Mouse (Mus musculus): Measurements from ENCODE around the gene Sec24a. TPM values are rescaled to one million over a fixed set of nuclear protein-coding genes. Genes with fewer than 3 reads are reported as not detected.
"Not testable (repeated sequence)": the region's sequence is repeated elsewhere in the genome, so short reads cannot be mapped to it uniquely, and the experiment has no call there.

Sec24a gene
- polyA plus RNA-seq, 1 experiment from 2014 or later, result 12.7 TPM

DNA sequence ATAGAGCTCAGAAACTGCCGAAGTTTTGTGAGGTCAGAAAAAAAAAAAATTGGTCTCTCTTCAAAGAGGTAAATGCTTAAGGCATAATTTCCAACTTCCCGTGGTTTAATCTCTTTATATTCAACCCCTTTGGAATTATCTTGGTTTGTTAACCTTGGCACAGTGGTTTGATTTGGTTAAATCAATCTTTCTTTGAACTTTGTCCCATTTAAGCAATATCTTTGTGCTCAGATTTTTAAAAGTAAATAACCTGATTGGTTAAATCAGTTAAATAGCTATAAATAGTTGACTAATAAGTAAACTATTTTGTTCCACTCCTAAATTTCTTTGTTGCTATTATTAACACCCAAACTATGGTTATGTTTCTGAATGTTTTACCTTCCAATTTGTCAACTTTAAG, 4.2 kb downstream of the Sec24a start:
- Histone ChIP-seq H3K4me1 (replicated peaks) (peaks cover 19% of the 10 kb centered on the region), H3K27me3 (0 out of 2 replicates have a peak, but pooled peaks cover 4% of the 10 kb centered on the region), H3K9me3 (no peaks in the 10 kb centered on the region), H3K27ac (no peak overlapping the region), H3K36me3 (no peaks in the 10 kb centered on the region), H3K4me2 (no peak overlapping the region), H3K4me3 (replicated peaks) (no peak overlapping the region), H3K9ac (replicated peaks) (no peak overlapping the region)
- no peak for ATAC-seq (ENCODE audit: insufficient number of reproducible peaks, insufficient read depth, low FRiP score, low TSS enrichment, low read depth)
- 93% methylated on average over 2 of the region's 2 CpGs for WGBS

- H3K9ac ChIP-seq (replicated peaks); H3K27me3 ChIP-seq; H3K9me3 ChIP-seq; H3K27ac ChIP-seq; H3K4me2 ChIP-seq; H3K36me3 ChIP-seq; H3K4me3 ChIP-seq (replicated peaks); ATAC-seq (ENCODE audit: insufficient number of reproducible peaks, insufficient read depth, low FRiP score, low TSS enrichment, low read depth): not testable (repeated sequence)
- H3K4me1 ChIP-seq (replicated peaks), result peaks cover 23% of the 10 kb centered on the region
- 81% methylated on average over 5 of the region's 5 CpGs for WGBS
Observed at GRCm38 (mm10) chr11:51758207-51758606, 5.2 kb downstream of the Sec24a start.

DNA sequence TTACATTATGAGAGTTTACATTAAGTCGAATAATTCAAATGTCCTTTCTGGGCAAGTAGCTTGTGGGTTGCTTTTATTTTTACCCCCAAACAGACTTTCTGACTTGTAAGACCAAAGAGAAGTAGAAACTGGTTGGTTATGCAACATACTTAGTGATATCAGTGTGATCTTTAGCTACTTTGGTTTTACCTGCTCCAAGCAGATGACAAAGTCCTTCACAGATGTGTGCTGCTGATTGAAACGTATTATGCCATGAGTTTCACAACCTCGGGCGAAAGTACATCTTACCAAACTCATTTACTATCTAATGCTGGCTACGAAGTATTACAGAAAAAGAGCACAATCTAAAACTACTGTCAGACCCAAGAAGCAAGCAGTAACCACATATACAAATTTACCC, 5.8 kb downstream of the Sec24a start:
- Histone ChIP-seq H3K4me1 (replicated peaks) (peaks cover 23% of the 10 kb centered on the region), H3K27me3 (0 out of 2 replicates have a peak, but pooled peaks cover 4% of the 10 kb centered on the region), H3K9me3 (no peaks in the 10 kb centered on the region), H3K9ac (replicated peaks) (no peak overlapping the region), H3K36me3 (peaks cover 6% of the 10 kb centered on the region; the same call in 1 of the 2 replicates), H3K27ac (no peak overlapping the region), H3K4me3 (replicated peaks) (no peak overlapping the region), H3K4me2 (no peak overlapping the region)
- WGBS, result 90% methylated on average over 5 of the region's 5 CpGs
- no peak for ATAC-seq (ENCODE audit: insufficient number of reproducible peaks, insufficient read depth, low FRiP score, low TSS enrichment, low read depth)

DNA sequence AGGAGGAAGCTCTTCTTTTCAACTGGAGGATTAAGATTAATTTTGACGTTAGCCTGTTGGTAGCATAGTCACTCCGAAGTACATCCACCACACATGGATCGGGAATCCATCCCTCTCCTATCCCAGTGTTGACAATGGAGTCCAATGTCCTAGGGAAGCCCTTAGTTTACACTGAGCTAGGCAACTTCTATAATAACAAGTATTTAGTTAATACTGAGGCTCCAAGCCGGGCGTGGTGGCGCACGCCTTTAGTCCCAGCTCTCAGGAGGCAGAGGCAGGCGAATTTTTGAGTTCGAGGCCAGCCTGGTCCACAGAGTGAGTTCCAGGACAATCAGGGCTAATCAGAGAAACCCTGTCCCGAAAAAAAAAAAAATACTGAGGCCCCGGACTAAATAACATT, 6.4 kb downstream of the Sec24a start:
- ATAC-seq (ENCODE audit: insufficient number of reproducible peaks, insufficient read depth, low FRiP score, low TSS enrichment, low read depth), result no peak

GRCm38 (mm10) chr11:51756352-51756771, 7.1 kb downstream of the Sec24a start:
- H3K36me3 ChIP-seq, result peaks cover 6% of the 10 kb centered on the region; the same call in 1 of the 2 replicates
- H3K4me2 ChIP-seq, result peak overlapping the region; percentile 88
- H3K27ac ChIP-seq, result peak overlapping the region; percentile 50
- peaks cover 23% of the 10 kb centered on the region for H3K4me1 ChIP-seq (replicated peaks)
- no peaks in the 10 kb centered on the region for H3K9me3 ChIP-seq
- H3K4me3 ChIP-seq (replicated peaks), result peak overlapping the region; percentile 95
- peak; percentile 89 for ATAC-seq (ENCODE audit: insufficient number of reproducible peaks, insufficient read depth, low FRiP score, low TSS enrichment, low read depth)
- H3K9ac ChIP-seq (replicated peaks), result peak overlapping the region; percentile 87
- 0 out of 2 replicates have a peak, but pooled peaks cover 4% of the 10 kb centered on the region for H3K27me3 ChIP-seq
- WGBS, result under 1% methylated on average over 39 of the region's 41 CpGs

More for the DNA sequence above, 6.4 kb downstream of the Sec24a start:
- H3K27me3 ChIP-seq, result 0 out of 2 replicates have a peak, but pooled peaks cover 4% of the 10 kb centered on the region
- peak overlapping the region; percentile 95 for H3K4me3 ChIP-seq (replicated peaks)
- peak overlapping the region; percentile 87 for H3K9ac ChIP-seq (replicated peaks)
- H3K4me2 ChIP-seq, result peak overlapping the region; percentile 88
- peaks cover 23% of the 10 kb centered on the region for H3K4me1 ChIP-seq (replicated peaks)
- no peak overlapping the region; the same call in 1 of the 2 replicates for H3K27ac ChIP-seq
- 78% methylated on average over 11 of the region's 11 CpGs for WGBS
- peaks cover 6% of the 10 kb centered on the region; the same call in 1 of the 2 replicates for H3K36me3 ChIP-seq
- H3K9me3 ChIP-seq, result no peaks in the 10 kb centered on the region

DNA sequence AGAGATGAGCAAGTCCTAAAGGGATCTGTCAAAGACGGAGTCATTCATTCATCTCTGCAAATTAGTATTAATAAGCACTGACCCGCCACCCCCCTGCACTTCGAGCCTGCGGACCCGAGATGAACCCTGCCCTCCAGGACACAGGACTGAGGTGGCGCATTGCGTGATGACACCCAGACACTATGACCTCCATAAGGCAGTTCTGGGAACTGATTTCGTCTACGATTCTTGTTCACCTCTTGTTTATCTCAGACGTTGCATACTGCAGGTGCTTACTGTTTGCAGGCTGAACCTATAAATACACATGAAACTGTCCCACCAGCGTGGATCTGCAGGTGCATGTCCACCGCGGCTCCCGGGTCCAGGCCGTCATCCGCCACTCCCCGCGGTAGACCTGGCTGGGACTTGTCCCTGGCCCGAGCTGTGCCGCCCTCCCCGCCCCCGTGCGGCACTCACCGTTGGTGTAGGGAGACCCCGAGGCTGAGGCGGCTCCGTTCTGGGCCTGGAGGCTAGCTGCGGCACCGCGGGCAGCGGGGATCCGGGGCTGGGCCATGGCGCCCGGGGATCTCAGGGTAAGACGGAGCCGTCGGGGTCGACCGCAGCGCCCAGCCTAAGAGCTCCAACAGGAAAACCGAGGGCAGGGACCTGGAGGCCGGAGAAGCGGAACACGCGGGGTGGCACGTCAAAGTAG, 7.7 kb downstream of the Sec24a start:
- H3K4me3 ChIP-seq (replicated peaks), result peak overlapping the region; percentile 95
- under 1% methylated on average over 46 of the region's 46 CpGs for WGBS
- 0 out of 2 replicates have a peak, but pooled peaks cover 4% of the 10 kb centered on the region for H3K27me3 ChIP-seq
- H3K36me3 ChIP-seq, result peaks cover 6% of the 10 kb centered on the region; the same call in 1 of the 2 replicates
- peak overlapping the region; percentile 88 for H3K4me2 ChIP-seq
- H3K9me3 ChIP-seq, result no peaks in the 10 kb centered on the region
- H3K4me1 ChIP-seq (replicated peaks), result peaks cover 23% of the 10 kb centered on the region
- peak overlapping the region; percentile 50 for H3K27ac ChIP-seq
- H3K9ac ChIP-seq (replicated peaks), result peak overlapping the region; percentile 87
- ATAC-seq (ENCODE audit: insufficient number of reproducible peaks, insufficient read depth, low FRiP score, low TSS enrichment, low read depth), result peak; percentile 80

GRCm38 (mm10) chr11:51751623-51752225, 11.7 kb downstream of the Sec24a start:
- 81% methylated on average over 6 of the region's 6 CpGs for WGBS
- H3K9me3 ChIP-seq; H3K4me3 ChIP-seq (replicated peaks); ATAC-seq (ENCODE audit: insufficient number of reproducible peaks, insufficient read depth, low FRiP score, low TSS enrichment, low read depth); H3K4me2 ChIP-seq; H3K9ac ChIP-seq (replicated peaks); H3K27me3 ChIP-seq; H3K27ac ChIP-seq: not testable (repeated sequence)
- Histone ChIP-seq H3K36me3 (peaks cover 13% of the 10 kb centered on the region), H3K4me1 (replicated peaks) (peaks cover 19% of the 10 kb centered on the region)

GRCm38 (mm10) chr11:51746096-51746495, 17.3 kb downstream of the Sec24a start:
- Histone ChIP-seq H3K4me1 (replicated peaks) (no peaks in the 10 kb centered on the region), H3K4me2 (no peak overlapping the region), H3K36me3 (peaks cover 43% of the 10 kb centered on the region), H3K9me3 (no peaks in the 10 kb centered on the region), H3K9ac (replicated peaks) (no peak overlapping the region), H3K27ac (no peak overlapping the region), H3K4me3 (replicated peaks) (no peak overlapping the region), H3K27me3 (no peaks in the 10 kb centered on the region)
- 92% methylated on average over 1 of the region's 1 CpGs for WGBS
- no peak for ATAC-seq (ENCODE audit: insufficient number of reproducible peaks, insufficient read depth, low FRiP score, low TSS enrichment, low read depth)

DNA sequence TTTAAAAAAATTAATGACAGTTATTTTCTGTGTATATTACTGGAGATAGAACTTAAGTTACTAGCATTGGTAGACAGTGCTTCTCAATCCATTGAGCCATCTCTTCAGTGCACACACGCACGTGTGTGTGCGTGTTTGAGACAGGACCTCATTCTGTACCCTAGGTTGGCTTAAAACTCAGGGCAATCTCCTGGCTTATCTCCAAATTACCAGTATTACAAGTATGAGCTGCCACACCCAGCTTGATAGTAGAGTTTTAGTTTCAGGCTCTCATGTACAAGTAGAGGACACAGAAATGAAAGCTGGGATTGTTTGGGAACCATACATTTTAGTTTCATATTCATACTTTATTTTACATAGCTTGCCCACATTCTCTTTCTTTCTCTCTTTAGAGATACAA, 22.7 kb downstream of the Sec24a start:
- no peaks in the 10 kb centered on the region for H3K27me3 ChIP-seq
- no peak overlapping the region for H3K4me2 ChIP-seq
- no peak for ATAC-seq (ENCODE audit: insufficient number of reproducible peaks, insufficient read depth, low FRiP score, low TSS enrichment, low read depth)
- H3K9ac ChIP-seq (replicated peaks), result no peak overlapping the region
- H3K4me3 ChIP-seq (replicated peaks), result no peak overlapping the region
- 96% methylated on average over 3 of the region's 3 CpGs for WGBS
- H3K36me3 ChIP-seq, result peaks cover 68% of the 10 kb centered on the region
- H3K4me1 ChIP-seq (replicated peaks), result no peaks in the 10 kb centered on the region
- no peak overlapping the region for H3K27ac ChIP-seq
- no peaks in the 10 kb centered on the region for H3K9me3 ChIP-seq

DNA sequence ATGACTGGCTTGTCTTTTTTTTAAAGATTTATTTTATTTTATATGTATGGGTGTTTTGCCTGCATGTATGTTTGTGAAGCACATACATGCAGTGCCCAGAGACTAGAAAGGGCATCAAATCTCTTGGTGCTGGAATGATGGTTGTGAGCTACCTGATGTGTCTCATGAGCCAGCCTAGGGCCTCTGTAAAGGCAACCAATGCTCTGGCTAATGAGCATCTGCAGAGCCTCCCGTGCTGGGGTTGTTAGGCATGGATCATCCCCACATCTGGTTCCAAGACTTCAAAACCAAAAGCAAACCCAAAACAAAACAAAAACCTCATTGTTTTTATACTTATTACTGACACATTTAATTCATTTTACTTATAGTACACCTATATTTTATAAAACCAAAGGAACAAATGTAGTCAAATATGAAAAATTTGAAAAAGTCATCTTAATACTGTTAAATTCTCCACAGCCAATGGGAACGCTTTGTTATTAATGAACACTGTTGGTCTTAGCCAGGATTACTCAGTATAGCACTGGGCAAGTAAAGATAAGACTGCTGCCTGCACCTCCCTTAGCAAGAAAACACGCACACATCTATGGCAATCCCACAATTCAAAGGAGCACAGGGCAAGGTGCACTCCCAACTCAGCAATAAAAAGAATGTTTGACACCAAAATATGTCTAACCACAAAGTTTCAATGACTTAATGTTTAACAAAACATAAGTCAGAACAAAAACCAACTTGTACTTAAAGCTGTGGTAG, 24.6 kb downstream of the Sec24a start:
- no peaks in the 10 kb centered on the region for H3K4me1 ChIP-seq (replicated peaks)
- peaks cover 66% of the 10 kb centered on the region for H3K36me3 ChIP-seq
- no peak overlapping the region for H3K4me3 ChIP-seq (replicated peaks)

DNA sequence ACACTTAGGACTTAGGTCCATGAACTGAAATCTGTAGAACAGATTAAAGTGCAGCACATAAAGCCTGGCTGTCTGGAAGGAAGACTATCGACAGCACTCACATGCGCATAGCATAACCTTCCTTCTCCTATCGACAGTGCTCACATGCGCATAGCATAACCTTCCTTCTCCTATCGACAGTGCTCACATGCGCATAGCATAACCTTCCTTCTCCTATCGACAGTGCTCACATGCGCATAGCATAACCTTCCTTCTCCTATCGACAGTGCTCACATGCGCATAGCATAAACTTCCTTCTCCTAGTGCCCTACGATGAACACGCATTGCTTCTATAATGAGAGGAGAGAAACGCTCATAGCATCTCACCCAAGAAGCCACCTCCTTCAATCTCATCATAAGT, 29.2 kb downstream of the Sec24a start:
- peaks cover 65% of the 10 kb centered on the region for H3K36me3 ChIP-seq
- not testable (repeated sequence) for H3K4me2 ChIP-seq; H3K27ac ChIP-seq; H3K27me3 ChIP-seq; ATAC-seq (ENCODE audit: insufficient number of reproducible peaks, insufficient read depth, low FRiP score, low TSS enrichment, low read depth); H3K9ac ChIP-seq (replicated peaks); H3K4me3 ChIP-seq (replicated peaks); H3K9me3 ChIP-seq; H3K4me1 ChIP-seq (replicated peaks)
- 95% methylated on average over 13 of the region's 13 CpGs for WGBS

More for the DNA sequence above, 24.6 kb downstream of the Sec24a start:
- Histone ChIP-seq H3K9me3 (no peaks in the 10 kb centered on the region), H3K9ac (replicated peaks) (no peak overlapping the region), H3K27ac (no peak overlapping the region), H3K4me2 (no peak overlapping the region), H3K27me3 (no peaks in the 10 kb centered on the region)
- no peak for ATAC-seq (ENCODE audit: insufficient number of reproducible peaks, insufficient read depth, low FRiP score, low TSS enrichment, low read depth)
- 87% methylated on average over 3 of the region's 3 CpGs for WGBS
